28 mouse cellular contexts compared by ENCODE assay signal in genomic region chr19:42415042-42415441, GRCm38 (mm10). TPM values are rescaled to one million over a fixed set of nuclear protein-coding genes. Genes with fewer than 3 reads are reported as not detected.
DNase-seq lines count a peak whose midpoint lies in the region; ATAC-seq and TF ChIP-seq lines count a peak whose summit lies in the region.
"Had no signal": no experiment of that assay in that cellular context is flagged by ENCODE, and none has a peak within 500 bp of the region (broad histone marks: within the 10 kb centered on the region; RNA-seq: fewer than 3 reads in every experiment).

No protein-coding gene starts in this region.

- peaks cover 4% of the 10 kb centered on the region; the same call in 1 of the 2 replicates for H3K27me3 ChIP-seq in forebrain, embryonic 14.5 days (replicated peaks; ENCODE audit: control insufficient read depth, insufficient read depth, low read length)
- peaks cover 20% of the 10 kb centered on the region for H3K27me3 ChIP-seq in forebrain, embryonic 10.5 days (ENCODE audit: poor library complexity, severe bottlenecking)
- no peaks in the 10 kb centered on the region for H3K27me3 ChIP-seq in hindbrain, postnatal 0 days (ENCODE audit: insufficient read depth, low read length)
- H3K27me3 ChIP-seq in hindbrain, embryonic 13.5 days, result 0 out of 2 replicates have a peak, but pooled peaks cover 18% of the 10 kb centered on the region
- H3K27me3 ChIP-seq in midbrain, embryonic 15.5 days (replicated peaks), result no peaks in the 10 kb centered on the region; the same call in 1 of the 2 replicates
- H3K27me3 ChIP-seq in midbrain, embryonic 11.5 days (ENCODE audit: control insufficient read depth, insufficient read depth, low read length), result no peaks in the 10 kb centered on the region; the same call in 1 of the 2 replicates
- H3K27me3 ChIP-seq in midbrain, postnatal 0 days (ENCODE audit: insufficient read depth, low read length), result no peaks in the 10 kb centered on the region

- H3K27ac ChIP-seq in forebrain, embryonic 14.5 days (ENCODE audit: low read depth, low read length), result no peak overlapping the region; the same call in 1 of the 2 replicates
- no peak overlapping the region for H3K27ac ChIP-seq in forebrain, embryonic 10.5 days
- no peak overlapping the region for H3K27ac ChIP-seq in hindbrain, postnatal 0 days
- no peak overlapping the region for H3K27ac ChIP-seq in hindbrain, embryonic 13.5 days
- H3K27ac ChIP-seq in midbrain, embryonic 15.5 days, result no peak overlapping the region
- H3K27ac ChIP-seq in midbrain, embryonic 11.5 days (ENCODE audit: low read depth, low read length), result no peak overlapping the region
- no peak overlapping the region for H3K27ac ChIP-seq in midbrain, postnatal 0 days (ENCODE audit: low read depth, low read length)
- H3K27ac ChIP-seq: embryonic facial prominence, embryonic 13.5 days; gastrocnemius, adult 2 months; heart, embryonic 15.5 days; limb, embryonic 13.5 days; liver, embryonic 12.5 days; midbrain, embryonic 12.5 days; stomach, postnatal 0 days had no signal

- H3K9me3 ChIP-seq in forebrain, embryonic 14.5 days (replicated peaks; ENCODE audit: control insufficient read depth, low read length), result no peaks in the 10 kb centered on the region
- no peaks in the 10 kb centered on the region for H3K9me3 ChIP-seq in forebrain, embryonic 10.5 days
- H3K9me3 ChIP-seq in hindbrain, postnatal 0 days (ENCODE audit: low read length), result no peaks in the 10 kb centered on the region
- no peaks in the 10 kb centered on the region for H3K9me3 ChIP-seq in hindbrain, embryonic 13.5 days
- H3K9me3 ChIP-seq in midbrain, embryonic 15.5 days, result no peaks in the 10 kb centered on the region
- no peaks in the 10 kb centered on the region for H3K9me3 ChIP-seq in midbrain, embryonic 11.5 days (ENCODE audit: control insufficient read depth, low read length)
- H3K9me3 ChIP-seq in midbrain, postnatal 0 days (ENCODE audit: low read length), result no peaks in the 10 kb centered on the region
- H3K9me3 ChIP-seq: embryonic facial prominence, embryonic 13.5 days; heart, embryonic 15.5 days; limb, embryonic 13.5 days; liver, embryonic 12.5 days; midbrain, embryonic 12.5 days had no signal

- DNase-seq in forebrain, embryonic 14.5 days (ENCODE audit: low spot score), result peak; percentile 48
- DNase-seq in forebrain, embryonic 10.5 days (ENCODE audit: extremely low spot score, low spot score), result no peak
- peak; percentile 62 for DNase-seq in hindbrain, postnatal 0 days (ENCODE audit: low spot score)
- DNase-seq in midbrain, embryonic 11.5 days (ENCODE audit: low spot score, missing footprints), result no peak
- peak; percentile 49 for DNase-seq in midbrain, postnatal 0 days (ENCODE audit: low spot score)
- DNase-seq: adrenal gland, postnatal 14 days; cerebellum, adult 11 months; cerebellum, postnatal 36 days; embryo, embryonic 11 days; gastrocnemius, adult 2 months; heart, postnatal 4 days; kidney, postnatal 36 days; lung, adult 18-20 months; lung, postnatal 10 days; right cerebral cortex, postnatal 14 days; thymus, adult 2 months; thymus, postnatal 4 days had no signal

- H3K4me3 ChIP-seq in forebrain, embryonic 14.5 days (ENCODE audit: low read depth, low read length), result no peak overlapping the region
- H3K4me3 ChIP-seq in forebrain, embryonic 10.5 days, result no peak overlapping the region
- no peak overlapping the region for H3K4me3 ChIP-seq in hindbrain, postnatal 0 days (ENCODE audit: low read length)
- H3K4me3 ChIP-seq in hindbrain, embryonic 13.5 days, result no peak overlapping the region
- no peak overlapping the region for H3K4me3 ChIP-seq in midbrain, embryonic 15.5 days
- H3K4me3 ChIP-seq in midbrain, embryonic 11.5 days (ENCODE audit: low read depth, low read length), result no peak overlapping the region
- H3K4me3 ChIP-seq in midbrain, postnatal 0 days (ENCODE audit: low read depth, low read length), result no peak overlapping the region
- H3K4me3 ChIP-seq: embryonic facial prominence, embryonic 13.5 days; erythroblast, embryonic 14.5 days; gastrocnemius, adult 2 months; heart, embryonic 15.5 days; limb, embryonic 13.5 days; liver, embryonic 12.5 days; midbrain, embryonic 12.5 days had no signal

- TF ChIP-seq CTCF in hindbrain, postnatal 0 days (IDR thresholded peaks at IDR 0.05; ENCODE audit: low read depth), result no peak
- TF ChIP-seq CTCF in midbrain, postnatal 0 days (IDR thresholded peaks at IDR 0.05), result no peak

- WGBS in forebrain, embryonic 14.5 days, result 72% methylated on average over 8 of the region's 8 CpGs
- 84% methylated on average over 8 of the region's 8 CpGs for WGBS in forebrain, embryonic 10.5 days
- WGBS in hindbrain, postnatal 0 days, result 59% methylated on average over 8 of the region's 8 CpGs
- WGBS in hindbrain, embryonic 13.5 days, result 74% methylated on average over 8 of the region's 8 CpGs
- WGBS in midbrain, embryonic 15.5 days, result 55% methylated on average over 8 of the region's 8 CpGs
- 73% methylated on average over 8 of the region's 8 CpGs for WGBS in midbrain, embryonic 11.5 days
- 47% methylated on average over 8 of the region's 8 CpGs for WGBS in midbrain, postnatal 0 days

- no peaks in the 10 kb centered on the region for H3K4me1 ChIP-seq in forebrain, embryonic 14.5 days (ENCODE audit: control insufficient read depth, insufficient read depth, low read length)
- H3K4me1 ChIP-seq in forebrain, embryonic 10.5 days, result peaks cover 3% of the 10 kb centered on the region
- H3K4me1 ChIP-seq in hindbrain, postnatal 0 days (ENCODE audit: insufficient read depth, low read length), result no peaks in the 10 kb centered on the region
- peaks cover 8% of the 10 kb centered on the region for H3K4me1 ChIP-seq in hindbrain, embryonic 13.5 days (replicated peaks)
- H3K4me1 ChIP-seq in midbrain, embryonic 15.5 days, result peaks cover 7% of the 10 kb centered on the region
- no peaks in the 10 kb centered on the region for H3K4me1 ChIP-seq in midbrain, embryonic 11.5 days (ENCODE audit: control insufficient read depth, insufficient read depth, low read length)
- H3K4me1 ChIP-seq in midbrain, postnatal 0 days (ENCODE audit: insufficient read depth, low read length), result no peaks in the 10 kb centered on the region
- H3K4me1 ChIP-seq: embryonic facial prominence, embryonic 13.5 days; heart, embryonic 15.5 days; limb, embryonic 13.5 days; liver, embryonic 12.5 days had no signal

- H3K9ac ChIP-seq in forebrain, embryonic 14.5 days (ENCODE audit: low read length), result no peak overlapping the region
- H3K9ac ChIP-seq in hindbrain, postnatal 0 days (replicated peaks; ENCODE audit: low read length), result no peak overlapping the region
- H3K9ac ChIP-seq in hindbrain, embryonic 13.5 days, result no peak overlapping the region
- H3K9ac ChIP-seq in midbrain, embryonic 15.5 days, result no peak overlapping the region
- no peak overlapping the region for H3K9ac ChIP-seq in midbrain, embryonic 11.5 days (ENCODE audit: low read length)
- H3K9ac ChIP-seq in midbrain, postnatal 0 days (replicated peaks; ENCODE audit: low read length, poor library complexity, severe bottlenecking), result no peak overlapping the region
- H3K9ac ChIP-seq: embryonic facial prominence, embryonic 13.5 days; heart, embryonic 15.5 days; limb, embryonic 13.5 days; liver, embryonic 12.5 days; midbrain, embryonic 12.5 days had no signal

- H3K36me3 ChIP-seq in forebrain, embryonic 14.5 days (ENCODE audit: control insufficient read depth, insufficient read depth, low read length), result no peaks in the 10 kb centered on the region
- H3K36me3 ChIP-seq in forebrain, embryonic 10.5 days (replicated peaks), result no peaks in the 10 kb centered on the region
- no peaks in the 10 kb centered on the region for H3K36me3 ChIP-seq in hindbrain, postnatal 0 days (ENCODE audit: insufficient read depth, low read length)
- H3K36me3 ChIP-seq in hindbrain, embryonic 13.5 days, result peaks cover 2% of the 10 kb centered on the region; the same call in 1 of the 2 replicates
- no peaks in the 10 kb centered on the region for H3K36me3 ChIP-seq in midbrain, embryonic 15.5 days (replicated peaks)
- H3K36me3 ChIP-seq in midbrain, embryonic 11.5 days (ENCODE audit: control insufficient read depth, insufficient read depth, low read length), result no peaks in the 10 kb centered on the region
- H3K36me3 ChIP-seq in midbrain, postnatal 0 days (ENCODE audit: insufficient read depth, low read length), result 0 out of 2 replicates have a peak, but pooled peaks cover 3% of the 10 kb centered on the region
- H3K36me3 ChIP-seq: embryonic facial prominence, embryonic 13.5 days; heart, embryonic 15.5 days; limb, embryonic 13.5 days; liver, embryonic 12.5 days; midbrain, embryonic 12.5 days had no signal

- no peak overlapping the region for H3K4me2 ChIP-seq in forebrain, embryonic 14.5 days (ENCODE audit: low read length)
- no peak overlapping the region for H3K4me2 ChIP-seq in hindbrain, postnatal 0 days (ENCODE audit: low read depth, low read length)
- H3K4me2 ChIP-seq in hindbrain, embryonic 13.5 days, result no peak overlapping the region
- no peak overlapping the region for H3K4me2 ChIP-seq in midbrain, embryonic 15.5 days
- no peak overlapping the region for H3K4me2 ChIP-seq in midbrain, embryonic 11.5 days
- no peak overlapping the region for H3K4me2 ChIP-seq in midbrain, postnatal 0 days (ENCODE audit: low read depth, low read length, poor library complexity, severe bottlenecking)
- H3K4me2 ChIP-seq: embryonic facial prominence, embryonic 13.5 days; heart, embryonic 15.5 days; limb, embryonic 13.5 days; liver, embryonic 12.5 days; midbrain, embryonic 12.5 days had no signal

- peak; percentile 67; the same call in 1 of the 2 replicates for ATAC-seq in forebrain, embryonic 14.5 days
- ATAC-seq in hindbrain, postnatal 0 days, result peak; percentile 70
- no peak for ATAC-seq in hindbrain, embryonic 13.5 days (ENCODE audit: low FRiP score)
- ATAC-seq in midbrain, embryonic 15.5 days (replicated peaks), result 0 out of 2 replicates have a peak, but pooled peaks have one; percentile 38
- ATAC-seq in midbrain, embryonic 11.5 days (ENCODE audit: low FRiP score), result no peak
- ATAC-seq in midbrain, postnatal 0 days (ENCODE audit: low FRiP score), result peak; percentile 13; the same call in 1 of the 2 replicates
- ATAC-seq: CD4-positive, CD25-positive, alpha-beta regulatory T cell, adult 4 months; intestine, postnatal 0 days; liver, embryonic 12.5 days had no signal

RNA-seq across cellular contexts. Expression of gene Crtac1, which starts 16.5 kb away (rescaled TPM):
- 17.3 and 17.6 TPM in 2 replicates for polyA plus RNA-seq in forebrain, embryonic 14.5 days (2014; fragmentation: Nextera tagmentation; extraction: Ambion mirVana)
- 8.6 and 9.5 TPM in 2 replicates for polyA plus RNA-seq in forebrain, embryonic 10.5 days (2016; fragmentation: Nextera tagmentation; extraction: Ambion mirVana)
- total RNA-seq in hindbrain, postnatal 0 days (2014; rRNA removed), result 31.3 and 34.8 TPM in 2 replicates
- 50.2 and 53.1 TPM in 2 replicates for polyA plus RNA-seq in hindbrain, postnatal 0 days (2015; fragmentation: Nextera tagmentation; extraction: Ambion mirVana)
- polyA plus RNA-seq in hindbrain, embryonic 13.5 days (2015; fragmentation: Nextera tagmentation; extraction: Ambion mirVana), result 29.9 and 33.1 TPM in 2 replicates
- polyA plus RNA-seq in midbrain, embryonic 15.5 days (2015; fragmentation: Nextera tagmentation; extraction: Ambion mirVana), result 24.6 and 26.1 TPM in 2 replicates
- 3.3 and 4.4 TPM in 2 replicates for polyA plus RNA-seq in midbrain, embryonic 11.5 days (2014; fragmentation: Nextera tagmentation; extraction: Ambion mirVana)
- 21.1 and 22.0 TPM in 2 replicates for total RNA-seq in midbrain, postnatal 0 days (2014; rRNA removed)
- polyA plus RNA-seq in midbrain, postnatal 0 days (2015; fragmentation: Nextera tagmentation; extraction: Ambion mirVana), result 40.7 and 41.6 TPM in 2 replicates
- polyA plus RNA-seq: CD4-positive, CD25-positive, alpha-beta regulatory T cell, adult 4 months; erythroblast, embryonic 14.5 days; liver, embryonic 12.5 days had no signal

Comparison
In these comparisons a context has a peak if more than half of its experiments do, and no peak if none do; other contexts are left out.
1. ATAC-seq: peak in forebrain, embryonic 14.5 days (single experiment), hindbrain, postnatal 0 days (single experiment), midbrain, embryonic 15.5 days (single experiment) and midbrain, postnatal 0 days (single experiment); none in hindbrain, embryonic 13.5 days (single experiment) and midbrain, embryonic 11.5 days (single experiment).
2. DNase-seq: peak in forebrain, embryonic 14.5 days (single experiment), hindbrain, postnatal 0 days (single experiment) and midbrain, postnatal 0 days (single experiment); none in forebrain, embryonic 10.5 days (single experiment) and midbrain, embryonic 11.5 days (single experiment).